ENCODE assay signal across 8 mouse cellular contexts in genomic region chr4:149586044-149586782, GRCm38 (mm10). TPM values are rescaled to one million over a fixed set of nuclear protein-coding genes. Genes with fewer than 3 reads are reported as not detected.
DNase-seq lines count a peak whose midpoint lies in the region; ATAC-seq lines count a peak whose summit lies in the region.

TSS of gene Clstn1 (plus strand) at chr4:149586468.

- intact Hi-C loops in gastrocnemius, postnatal 36 days (cut with DNase I), result loop anchor here (5.0 kb wide), 1 partner anchor 34 kb away; no protein-coding TSS in a partner anchor
- intact Hi-C loops in left cerebral cortex, postnatal 25 days (cut with DNase I), result loop anchor here (1.0 to 5.0 kb wide), 2 partner anchors 16 to 34 kb away; no protein-coding TSS in a partner anchor

- under 1% methylated on average over 76 of the region's 103 CpGs for WGBS in stomach, embryonic 15.5 days

- H3K27ac ChIP-seq in stomach, embryonic 15.5 days, result peak within 1 kb of the TSS; percentile 44; the same call in 1 of the 2 replicates

- no peaks in the 10 kb centered on the region for H3K9me3 ChIP-seq in stomach, embryonic 15.5 days

- H3K4me2 ChIP-seq in stomach, embryonic 15.5 days, result peak within 1 kb of the TSS; percentile 98

- peaks cover 18% of the 10 kb centered on the region for H3K27me3 ChIP-seq in stomach, embryonic 15.5 days (replicated peaks)

- H3K4me3 ChIP-seq in stomach, embryonic 15.5 days (replicated peaks), result peak within 1 kb of the TSS; percentile 82

- DNase-seq in ovary, postnatal 10 days (ENCODE audit: low spot score), result peak; percentile 16
- no peak for DNase-seq in ovary, adult 18-20 months (ENCODE audit: low spot score)
- DNase-seq in embryo, embryonic 10 days (ENCODE audit: low spot score), result peak; percentile 83
- peak; percentile 45 to 48 for DNase-seq in gastrocnemius, postnatal 36 days
- peak; percentile 63 to 70 for DNase-seq in left cerebral cortex, postnatal 25 days (ENCODE audit: low spot score in 2 of 2)
- peak; percentile 83 for DNase-seq in mesoderm, embryonic 11.5 days (ENCODE audit: low read depth, low spot score)

- peaks cover 9% of the 10 kb centered on the region; the same call in 1 of the 2 replicates for H3K4me1 ChIP-seq in stomach, embryonic 15.5 days

- peak; percentile 69 for ATAC-seq in inflammation-experienced regulatory T-cells, adult 6 months
- peak; percentile 68 for ATAC-seq in stomach, embryonic 15.5 days (ENCODE audit: insufficient read depth, low FRiP score, low read depth)

- no peaks in the 10 kb centered on the region for H3K36me3 ChIP-seq in stomach, embryonic 15.5 days

- peak within 1 kb of the TSS; percentile 85 for H3K9ac ChIP-seq in stomach, embryonic 15.5 days

RNA-seq across cellular contexts. Expression of gene Clstn1, which starts in this region (rescaled TPM):
- total RNA-seq in gastrocnemius, postnatal 36 days (2021), result 10 to 100 TPM; 23.6 to 28.3 TPM
- polyA plus RNA-seq in inflammation-experienced regulatory T-cells, adult 6 months (2017; shearing (Covaris generic)), result 1 to 10 TPM; 5.4 to 7.5 (median 6.3) TPM
- total RNA-seq in left cerebral cortex, postnatal 25 days (2021), result 1,000 to 10,000 TPM; 1,368 to 1,474 TPM
- polyA plus RNA-seq in stomach, embryonic 15.5 days (2015; fragmentation: Nextera tagmentation; extraction: Ambion mirVana), result 47.0 and 48.4 TPM in 2 replicates

Comparison
In these comparisons a context has a peak if more than half of its experiments do, and no peak if none do; other contexts are left out.
1. RNA of gene Clstn1 (total RNA-seq): 1,368 to 1,474 TPM in left cerebral cortex, postnatal 25 days; 23.6 to 28.3 TPM in gastrocnemius, postnatal 36 days; every median in the first group is over 10 times any median in the second.